Mouse (Mus musculus): ENCODE results near the gene Dusp7. TPM values are rescaled to one million over a fixed set of nuclear protein-coding genes. Genes with fewer than 3 reads are reported as not detected.

Dusp7 gene
- polyA plus RNA-seq, 2 experiments = 73.0 to 130 TPM

DNA sequence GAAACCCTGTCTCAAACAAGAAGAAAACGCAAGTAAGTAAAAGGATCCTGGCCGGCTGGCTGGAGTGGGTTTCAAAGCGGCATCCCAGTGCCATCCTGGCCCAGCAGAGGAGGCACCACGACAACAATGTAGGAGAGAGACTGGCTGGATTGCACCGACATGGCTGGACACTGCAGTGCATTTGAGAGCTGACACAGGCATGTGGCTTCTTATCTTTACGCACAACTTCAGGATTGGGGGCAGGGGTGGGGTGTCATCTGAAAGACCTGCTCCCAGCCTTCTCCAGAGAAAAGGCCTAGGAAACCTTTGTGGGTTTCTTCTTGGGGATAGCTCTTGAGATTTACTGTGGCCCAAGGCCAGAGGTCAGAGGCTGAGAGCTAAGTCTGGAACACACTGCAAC lies 43.3 kb downstream of the Dusp7 start:
- Histone ChIP-seq H3K27ac (replicated peaks; ENCODE audit: low read depth, low read length) (no peak overlapping the region), H3K27me3 (ENCODE audit: control insufficient read depth, insufficient read depth, low read length) (no peaks in the 10 kb centered on the region), H3K4me2 (replicated peaks; ENCODE audit: low read depth, low read length, severe bottlenecking) (no peak overlapping the region), H3K4me3 (replicated peaks; ENCODE audit: low read length) (no peak overlapping the region), H3K4me1 (ENCODE audit: control insufficient read depth, insufficient read depth, low read length) (0 out of 2 replicates have a peak, but pooled peaks cover 2% of the 10 kb centered on the region), H3K36me3 (ENCODE audit: control insufficient read depth, insufficient read depth, low read length) (no peaks in the 10 kb centered on the region), H3K9ac (ENCODE audit: low read depth, low read length, severe bottlenecking) (no peak overlapping the region), H3K9me3 (ENCODE audit: control insufficient read depth, low read length) (no peaks in the 10 kb centered on the region; the same call in 1 of the 2 replicates)
- WGBS = 73% methylated on average over 6 of the region's 6 CpGs
- no peak for DNase-seq (ENCODE audit: low spot score)
- no peak for ATAC-seq (ENCODE audit: low FRiP score, low read depth)
- no peak for TF ChIP-seq POLR2A (IDR thresholded peaks at IDR 0.05; ENCODE audit: borderline replicate concordance, extremely low read depth, insufficient read depth, insufficient read length)

DNA sequence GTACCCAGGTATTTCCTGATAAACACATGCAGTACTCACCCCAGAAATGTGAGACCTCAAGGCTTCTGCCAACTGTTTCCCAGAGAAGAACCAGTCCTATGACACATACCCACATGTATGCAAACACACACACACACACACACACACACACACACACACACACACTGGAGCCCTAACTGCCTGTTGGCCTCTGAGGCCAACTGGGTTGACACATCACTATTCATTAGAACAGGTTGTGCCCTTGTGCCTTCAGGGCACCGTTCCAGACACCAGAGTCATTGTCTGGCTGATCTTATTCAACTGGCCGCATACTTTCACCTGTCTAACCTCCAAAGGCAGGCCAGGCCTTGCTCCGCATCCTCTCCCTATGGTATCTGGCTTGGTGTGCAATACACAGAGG lies 43.8 kb downstream of the Dusp7 start:
- H3K9ac ChIP-seq (ENCODE audit: low read depth, low read length, severe bottlenecking) = no peak overlapping the region
- H3K36me3 ChIP-seq (ENCODE audit: control insufficient read depth, insufficient read depth, low read length) = no peaks in the 10 kb centered on the region
- H3K27me3 ChIP-seq (ENCODE audit: control insufficient read depth, insufficient read depth, low read length) = no peaks in the 10 kb centered on the region
- peaks cover 5% of the 10 kb centered on the region for H3K4me1 ChIP-seq (ENCODE audit: control insufficient read depth, insufficient read depth, low read length)
- H3K9me3 ChIP-seq (ENCODE audit: control insufficient read depth, low read length) = no peaks in the 10 kb centered on the region; the same call in 1 of the 2 replicates
- ATAC-seq (ENCODE audit: low FRiP score, low read depth) (no peak), DNase-seq (ENCODE audit: low spot score) (no peak)
- no peak overlapping the region for H3K27ac ChIP-seq (replicated peaks; ENCODE audit: low read depth, low read length)
- no peak overlapping the region for H3K4me2 ChIP-seq (replicated peaks; ENCODE audit: low read depth, low read length, severe bottlenecking)
- no peak overlapping the region for H3K4me3 ChIP-seq (replicated peaks; ENCODE audit: low read length)
- 59% methylated on average over 3 of the region's 3 CpGs for WGBS
- no peak for TF ChIP-seq POLR2A (IDR thresholded peaks at IDR 0.05; ENCODE audit: borderline replicate concordance, extremely low read depth, insufficient read depth, insufficient read length)

DNA sequence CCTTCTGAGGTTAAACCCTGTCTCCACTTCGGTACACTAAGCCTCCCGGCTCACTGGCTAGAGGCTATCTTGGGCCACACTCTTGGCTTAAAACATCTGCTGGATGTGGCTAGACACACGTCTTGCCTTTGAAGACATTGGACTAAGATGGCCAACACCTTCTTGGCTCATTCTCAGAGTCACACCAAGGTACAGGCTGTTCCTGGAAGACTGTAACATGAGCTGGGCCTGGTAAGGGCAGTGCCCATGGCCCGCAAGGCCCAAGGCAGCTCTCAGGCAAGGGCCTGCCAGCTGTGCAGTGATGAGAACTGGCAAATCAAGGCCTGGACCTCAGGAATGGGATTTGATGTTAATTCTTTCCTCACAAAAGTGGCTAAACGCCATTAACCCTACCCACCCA lies 45.2 kb downstream of the Dusp7 start:
- no peak for TF ChIP-seq POLR2A (IDR thresholded peaks at IDR 0.05; ENCODE audit: borderline replicate concordance, extremely low read depth, insufficient read depth, insufficient read length)
- H3K36me3 ChIP-seq (ENCODE audit: control insufficient read depth, insufficient read depth, low read length) = no peaks in the 10 kb centered on the region
- H3K4me1 ChIP-seq (ENCODE audit: control insufficient read depth, insufficient read depth, low read length) = peaks cover 18% of the 10 kb centered on the region
- H3K4me3 ChIP-seq (replicated peaks; ENCODE audit: low read length) = no peak overlapping the region
- no peak for DNase-seq (ENCODE audit: low spot score)
- no peak for ATAC-seq (ENCODE audit: low FRiP score, low read depth)
- no peak overlapping the region for H3K4me2 ChIP-seq (replicated peaks; ENCODE audit: low read depth, low read length, severe bottlenecking)
- WGBS = 66% methylated on average over 5 of the region's 5 CpGs
- no peak overlapping the region for H3K9ac ChIP-seq (ENCODE audit: low read depth, low read length, severe bottlenecking)
- no peaks in the 10 kb centered on the region; the same call in 1 of the 2 replicates for H3K9me3 ChIP-seq (ENCODE audit: control insufficient read depth, low read length)
- no peak overlapping the region for H3K27ac ChIP-seq (replicated peaks; ENCODE audit: low read depth, low read length)
- H3K27me3 ChIP-seq (ENCODE audit: control insufficient read depth, insufficient read depth, low read length) = no peaks in the 10 kb centered on the region

DNA sequence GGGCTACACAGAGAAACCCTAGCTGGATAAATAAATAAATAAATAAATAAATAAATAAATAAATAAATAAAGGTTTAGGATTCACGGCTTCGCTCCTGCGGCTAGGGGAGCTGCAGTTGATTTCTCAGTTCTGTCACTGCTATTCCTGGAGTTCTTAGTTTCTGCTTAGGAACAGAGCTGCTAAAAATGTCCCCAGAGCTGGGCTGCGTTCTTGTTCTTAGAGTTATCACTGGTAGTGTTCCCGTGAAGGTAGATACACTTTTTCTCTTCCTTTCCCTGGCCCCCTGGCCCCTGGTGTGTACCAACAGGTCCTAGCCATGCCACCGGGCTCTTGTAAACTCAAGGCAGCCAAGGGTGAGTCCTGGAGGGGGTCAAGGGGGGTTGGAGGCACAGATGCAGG lies 48.4 kb downstream of the Dusp7 start:
- peaks cover 43% of the 10 kb centered on the region for H3K4me1 ChIP-seq (ENCODE audit: control insufficient read depth, insufficient read depth, low read length)
- no peak overlapping the region for H3K27ac ChIP-seq (replicated peaks; ENCODE audit: low read depth, low read length)
- no peak overlapping the region for H3K9ac ChIP-seq (ENCODE audit: low read depth, low read length, severe bottlenecking)
- ATAC-seq (ENCODE audit: low FRiP score, low read depth) = no peak
- no peak overlapping the region for H3K4me3 ChIP-seq (replicated peaks; ENCODE audit: low read length)
- no peaks in the 10 kb centered on the region for H3K27me3 ChIP-seq (ENCODE audit: control insufficient read depth, insufficient read depth, low read length)
- 79% methylated on average over 6 of the region's 6 CpGs for WGBS
- H3K4me2 ChIP-seq (replicated peaks; ENCODE audit: low read depth, low read length, severe bottlenecking) = no peak overlapping the region
- no peak for DNase-seq (ENCODE audit: low spot score)
- no peaks in the 10 kb centered on the region for H3K9me3 ChIP-seq (ENCODE audit: control insufficient read depth, low read length)
- no peaks in the 10 kb centered on the region for H3K36me3 ChIP-seq (ENCODE audit: control insufficient read depth, insufficient read depth, low read length)
- no peak for TF ChIP-seq POLR2A (IDR thresholded peaks at IDR 0.05; ENCODE audit: borderline replicate concordance, extremely low read depth, insufficient read depth, insufficient read length)

DNA sequence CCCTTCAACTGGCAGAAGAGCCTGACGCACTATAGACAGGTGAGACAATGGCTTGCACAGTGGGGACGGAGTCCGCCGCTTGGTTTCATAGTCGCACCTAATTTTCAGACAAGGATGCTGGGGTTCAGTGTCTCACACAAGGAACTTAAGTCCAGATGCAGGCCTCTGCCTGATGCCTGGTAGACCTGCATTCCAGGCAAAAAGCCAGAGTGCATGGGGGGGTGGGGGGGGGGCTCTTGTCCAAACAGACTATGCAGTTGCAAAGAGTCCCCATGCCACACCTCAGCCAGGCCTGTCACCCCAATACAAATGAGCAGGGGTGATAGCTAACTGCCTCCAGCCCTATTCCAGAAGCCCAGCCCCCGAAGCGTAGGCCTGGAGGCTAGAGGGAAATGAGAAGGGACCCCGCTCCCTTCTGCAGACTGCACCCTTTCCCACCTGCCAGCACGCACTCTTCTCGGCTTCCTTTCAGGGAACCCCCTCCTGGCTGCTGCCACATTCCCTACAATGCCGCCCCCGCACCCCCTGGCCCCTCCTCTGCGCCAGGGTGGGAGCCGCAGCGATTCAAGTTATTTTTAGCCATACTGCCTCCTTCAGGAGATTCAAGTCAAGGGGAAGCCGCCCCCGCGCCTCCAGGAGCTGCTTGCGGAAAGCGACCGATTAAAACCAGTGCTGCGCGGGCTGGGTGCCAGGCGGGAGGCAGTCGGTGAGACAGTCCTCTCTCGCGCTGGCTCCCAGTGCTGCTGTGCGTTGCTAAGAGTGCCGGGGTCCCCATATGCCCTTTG lies 49.6 kb downstream of the Dusp7 start:
- Histone ChIP-seq H3K27ac (replicated peaks; ENCODE audit: low read depth, low read length) (peak overlapping the region; percentile 53), H3K4me1 (ENCODE audit: control insufficient read depth, insufficient read depth, low read length) (peaks cover 43% of the 10 kb centered on the region), H3K4me2 (replicated peaks; ENCODE audit: low read depth, low read length, severe bottlenecking) (peak overlapping the region; percentile 51), H3K9me3 (ENCODE audit: control insufficient read depth, low read length) (no peaks in the 10 kb centered on the region), H3K4me3 (replicated peaks; ENCODE audit: low read length) (peak overlapping the region; percentile 18), H3K36me3 (ENCODE audit: control insufficient read depth, insufficient read depth, low read length) (no peaks in the 10 kb centered on the region), H3K9ac (ENCODE audit: low read depth, low read length, severe bottlenecking) (peak overlapping the region; percentile 25), H3K27me3 (ENCODE audit: control insufficient read depth, insufficient read depth, low read length) (no peaks in the 10 kb centered on the region)
- DNase-seq (ENCODE audit: low spot score) (peak; percentile 90), ATAC-seq (ENCODE audit: low FRiP score, low read depth) (peak; percentile 73)
- 0 out of 2 replicates have a peak, but pooled peaks have one; percentile 46 for TF ChIP-seq POLR2A (IDR thresholded peaks at IDR 0.05; ENCODE audit: borderline replicate concordance, extremely low read depth, insufficient read depth, insufficient read length)
- 14% methylated on average over 29 of the region's 29 CpGs for WGBS
